Mouse (Mus musculus) adrenal gland, postnatal 10 days (tissue): ENCODE measurements around the gene Dclk2. TPM values are rescaled to one million over a fixed set of nuclear protein-coding genes. Genes with fewer than 3 reads are reported as not detected.

ENCODE experiments used
- DNase-seq: peaks from one replicate; pipeline ENCODE4 v3.0.0; 2021; ENCODE audit warnings: mixed read lengths
- total RNA-seq, 2 experiments: library from RNA; stranded (reverse); gene quantifications; 2 replicates each; pipeline ENCODE4 v1.2.3; 2021

The Dclk2 gene
- total RNA-seq, 2 experiments from 2014 or later, result 7.7 to 12.6 TPM

DNA sequence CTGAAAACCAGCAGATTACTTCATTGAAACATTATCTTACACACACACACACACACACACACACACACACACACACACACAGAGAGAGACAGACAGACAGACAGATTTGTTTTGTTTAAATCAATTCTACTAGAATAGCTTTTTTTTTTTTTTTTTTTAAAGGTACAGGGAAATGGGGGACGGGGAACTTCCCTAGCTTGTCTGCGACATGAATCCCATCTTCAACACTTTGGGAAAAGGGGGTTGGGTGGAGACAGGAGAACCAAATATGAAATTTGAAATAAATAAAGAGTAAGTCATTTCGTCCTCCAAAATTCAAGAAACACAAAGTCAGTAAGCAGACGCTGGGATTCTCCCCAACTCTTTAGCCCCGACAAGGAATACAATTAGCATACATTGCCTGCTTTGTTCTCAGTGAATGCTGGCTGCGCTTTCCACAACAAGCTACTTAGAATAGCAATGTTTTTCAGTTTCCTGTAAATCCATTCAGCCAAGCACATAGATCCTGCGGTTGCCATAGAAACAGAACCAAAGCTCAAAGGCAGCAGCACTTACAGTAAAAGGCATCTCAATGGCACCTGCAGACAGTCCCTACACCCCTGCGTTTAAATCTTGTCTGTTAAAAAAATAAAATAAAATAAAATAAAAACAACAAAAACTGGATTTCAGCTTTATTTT is 75.7 kb downstream of the Dclk2 start:
- no peak for DNase-seq

DNA sequence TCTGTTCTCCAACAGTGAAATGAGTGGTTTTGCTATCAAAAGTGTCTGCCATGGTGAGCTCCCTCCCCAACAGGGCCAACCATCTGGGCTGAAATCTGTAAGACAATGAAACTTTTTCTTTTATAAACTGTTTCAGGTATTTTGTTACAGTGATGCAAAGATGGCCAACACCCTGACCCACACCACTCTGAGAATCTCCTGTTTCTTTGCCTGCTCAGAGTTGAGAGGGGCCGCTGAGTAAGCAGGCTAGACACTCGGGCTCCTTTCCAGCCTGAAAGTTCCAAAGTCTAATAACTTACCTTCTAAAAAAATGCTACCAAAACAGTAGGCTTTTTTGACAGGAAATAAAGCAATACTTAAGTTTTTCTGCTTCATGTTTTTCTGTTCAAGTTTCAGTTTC is 78.2 kb downstream of the Dclk2 start:
- DNase-seq, result no peak

DNA sequence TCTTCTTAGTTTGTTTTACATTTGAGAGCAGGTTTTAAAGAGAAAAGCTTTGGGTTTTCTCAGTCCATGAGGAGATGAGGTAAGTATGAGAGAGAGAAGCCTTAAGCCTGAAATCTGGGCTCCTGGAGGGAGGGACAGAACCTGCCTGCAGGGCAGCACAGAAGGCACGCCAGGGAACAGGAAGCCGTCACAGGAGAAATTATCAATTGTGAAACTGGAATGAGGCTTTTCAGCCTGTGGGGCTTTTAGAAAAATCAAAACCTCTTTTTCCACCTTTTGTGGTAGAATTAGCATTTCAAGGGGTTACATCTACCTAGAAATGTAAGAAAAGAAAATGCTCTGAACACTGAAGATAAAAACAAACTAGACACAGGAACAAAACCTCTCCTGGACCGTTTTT is 81.0 kb downstream of the Dclk2 start:
- no peak for DNase-seq

DNA sequence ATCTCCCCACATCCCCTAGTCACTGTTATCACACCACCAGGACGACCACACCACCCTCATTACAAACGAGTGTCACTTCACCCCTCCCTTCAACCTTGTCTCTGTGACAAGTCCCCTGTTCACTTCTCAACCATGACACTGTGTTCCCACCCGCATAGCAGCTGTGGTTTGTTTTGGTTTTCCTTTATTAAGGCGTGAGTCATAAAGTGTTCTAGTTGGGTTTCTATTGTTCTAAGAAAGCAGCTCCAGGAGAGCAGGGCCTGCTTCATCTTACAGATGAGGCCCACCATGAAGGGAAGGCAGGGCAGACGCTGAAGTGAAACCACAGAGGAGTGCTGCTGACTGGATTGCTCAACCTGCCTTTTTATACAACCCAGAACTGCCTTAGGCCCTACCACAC is 83.3 kb downstream of the Dclk2 start:
- DNase-seq, result no peak

DNA sequence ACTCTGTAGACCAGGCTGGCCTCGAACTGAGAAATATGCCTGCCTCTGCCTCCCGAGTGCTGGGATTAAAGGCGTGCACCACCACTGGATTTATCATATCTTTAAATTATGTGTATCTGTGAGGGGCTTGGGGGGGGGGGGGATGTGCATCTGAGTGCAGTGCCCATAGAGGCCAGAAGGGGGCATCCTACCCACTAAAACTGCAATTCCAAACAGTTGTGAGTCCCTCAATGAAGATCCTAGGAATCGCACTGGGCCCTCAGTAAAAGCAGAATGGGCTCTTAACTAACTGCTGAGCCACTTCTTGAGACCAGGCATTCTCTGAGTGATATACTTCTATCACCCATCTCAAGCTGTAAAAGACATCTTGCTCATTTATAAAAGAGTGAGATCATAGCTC is 85.5 kb downstream of the Dclk2 start:
- no peak for DNase-seq

DNA sequence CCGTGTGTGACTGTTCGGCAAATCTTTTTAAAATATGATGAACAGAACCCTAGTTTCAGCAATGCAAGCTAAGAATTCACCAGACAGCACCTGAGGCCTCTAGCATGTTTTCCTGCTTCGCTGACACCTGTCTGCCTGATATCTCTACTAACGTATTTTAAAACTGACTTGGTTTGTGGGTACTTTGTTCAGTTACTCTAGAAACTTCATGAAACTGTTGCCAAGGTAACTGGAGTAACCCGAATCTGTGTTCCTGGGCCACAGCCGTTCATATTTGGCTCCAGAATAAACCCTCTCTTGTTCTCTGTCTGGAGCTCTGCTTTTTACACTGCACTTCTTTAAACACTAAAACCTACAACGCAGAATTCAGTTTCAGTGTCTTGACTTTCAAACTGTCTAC is 86.3 kb downstream of the Dclk2 start:
- no peak for DNase-seq

DNA sequence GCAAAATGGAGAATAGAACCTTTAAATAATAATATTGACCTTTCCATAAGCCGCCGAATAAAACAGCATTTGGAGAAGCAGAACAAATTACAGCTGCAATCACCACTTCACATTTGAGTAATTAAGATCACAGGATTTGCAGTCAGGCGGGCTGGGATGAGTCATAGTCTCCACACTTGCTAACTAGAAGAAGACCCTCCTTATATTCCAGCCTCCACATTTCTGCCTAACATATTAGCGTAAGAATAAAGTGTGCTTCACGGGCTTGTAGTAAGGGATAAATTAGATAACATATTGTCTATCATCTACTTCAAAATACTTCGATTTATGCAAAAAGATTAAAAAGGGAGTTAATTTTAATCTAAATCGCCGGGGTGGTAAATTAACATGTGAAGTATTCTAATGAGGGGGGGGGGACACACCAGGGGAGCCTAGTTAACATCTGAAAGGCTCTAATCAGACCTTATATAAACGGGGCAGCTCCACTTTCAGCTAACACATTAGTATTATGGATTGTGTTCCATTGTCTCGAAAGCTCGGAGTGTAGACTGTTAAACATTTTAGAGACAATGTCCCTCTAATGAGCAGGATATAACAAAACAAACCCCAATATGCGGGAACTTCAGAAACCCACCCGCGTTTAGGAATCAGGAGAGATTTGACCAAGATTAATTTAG is 87.9 kb downstream of the Dclk2 start:
- DNase-seq, result no peak

DNA sequence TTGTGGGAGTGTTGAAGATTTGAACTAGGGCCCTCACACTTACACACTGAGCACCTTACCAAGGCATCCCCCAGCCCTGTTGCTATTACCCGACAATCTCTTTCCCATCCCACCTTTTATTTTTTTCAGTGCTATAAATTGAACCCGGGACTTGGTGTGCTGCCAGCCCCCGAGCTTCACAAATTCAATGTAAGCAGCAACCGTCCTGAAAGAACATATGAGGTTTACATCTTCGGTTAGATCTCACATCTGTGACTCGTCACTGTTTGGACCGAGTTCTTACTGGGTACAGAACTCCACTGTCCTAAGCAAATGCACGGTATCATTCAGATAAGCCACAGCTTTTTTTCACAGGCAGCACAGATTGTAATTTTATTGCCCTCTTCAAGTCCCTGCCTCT is 88.5 kb downstream of the Dclk2 start:
- DNase-seq, result no peak

DNA sequence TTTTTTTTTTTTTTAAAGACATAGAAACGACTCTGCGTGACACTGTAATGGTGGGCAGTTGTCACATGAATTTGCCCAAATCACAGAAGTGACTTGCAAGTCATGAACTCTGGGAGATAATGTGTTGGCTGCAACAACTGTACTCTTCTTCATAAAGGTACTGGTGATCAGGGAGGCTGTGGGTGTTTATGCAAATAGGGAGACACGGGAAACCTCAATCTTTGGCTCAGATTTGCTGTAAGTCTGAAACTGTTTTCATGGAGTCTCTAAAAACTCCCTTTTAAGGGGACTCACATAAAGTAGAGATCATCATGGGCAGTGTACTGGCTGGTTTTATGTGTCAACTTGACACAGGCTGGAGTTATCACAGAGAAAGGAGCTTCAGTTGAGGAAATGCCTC is 93.1 kb downstream of the Dclk2 start:
- no peak for DNase-seq

DNA sequence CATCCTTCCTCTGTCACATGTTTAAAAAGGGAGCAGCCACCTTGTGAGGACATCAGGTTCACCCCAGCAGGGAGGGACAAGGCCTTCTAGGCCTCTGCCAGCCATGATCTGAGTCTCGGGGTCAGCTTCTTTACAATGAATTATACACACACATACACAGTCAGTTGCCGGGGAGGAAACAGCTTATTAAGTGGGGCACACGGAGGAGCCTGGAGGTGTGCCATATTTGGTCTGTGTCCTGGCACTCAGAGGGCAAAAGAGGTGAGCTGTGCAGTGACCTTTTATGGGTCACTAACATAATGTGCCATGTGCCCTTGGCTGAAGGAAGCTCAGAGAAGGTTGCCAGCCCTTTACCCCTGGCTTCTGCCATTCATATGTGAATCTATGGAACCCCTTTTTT is 99.3 kb downstream of the Dclk2 start:
- no peak for DNase-seq

DNA sequence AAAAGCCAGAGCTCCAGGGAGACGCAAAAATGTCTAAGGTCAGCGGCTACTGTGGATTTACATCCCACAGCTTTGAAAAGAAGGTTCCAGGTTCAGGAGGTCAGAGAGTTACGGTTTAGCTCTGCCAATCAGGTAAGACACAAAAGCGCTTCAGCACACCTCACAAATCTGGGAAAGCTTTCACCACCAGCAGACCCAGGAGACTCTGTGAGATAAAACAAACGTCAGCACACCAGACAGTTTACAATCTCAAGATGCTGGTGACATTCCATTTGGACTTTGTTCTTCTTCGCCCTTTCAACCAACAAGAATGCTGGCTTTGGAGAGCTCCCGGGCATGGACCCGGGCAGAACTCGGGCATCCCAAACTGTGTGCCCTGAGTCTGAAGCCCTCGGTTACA is 100.3 kb downstream of the Dclk2 start:
- DNase-seq, result no peak

DNA sequence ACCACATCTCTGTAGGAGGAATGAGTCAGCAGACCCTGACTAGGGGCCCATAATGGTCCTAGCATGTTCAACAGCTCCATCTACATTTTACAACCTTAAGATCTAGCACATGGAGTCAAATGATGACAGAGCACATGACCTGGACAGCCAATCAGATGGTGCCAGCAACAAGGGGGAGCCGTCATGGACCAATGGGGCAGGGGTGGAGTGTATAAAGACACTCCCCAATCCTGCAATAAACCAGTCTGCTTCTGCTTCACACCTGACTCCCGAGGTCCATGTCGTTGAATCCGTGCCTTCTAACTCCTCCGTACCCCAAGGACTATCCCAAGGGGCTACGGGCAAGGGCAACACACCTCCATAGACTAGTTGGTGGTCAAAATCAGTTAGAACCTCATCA is 101.3 kb downstream of the Dclk2 start:
- DNase-seq, result no peak

DNA sequence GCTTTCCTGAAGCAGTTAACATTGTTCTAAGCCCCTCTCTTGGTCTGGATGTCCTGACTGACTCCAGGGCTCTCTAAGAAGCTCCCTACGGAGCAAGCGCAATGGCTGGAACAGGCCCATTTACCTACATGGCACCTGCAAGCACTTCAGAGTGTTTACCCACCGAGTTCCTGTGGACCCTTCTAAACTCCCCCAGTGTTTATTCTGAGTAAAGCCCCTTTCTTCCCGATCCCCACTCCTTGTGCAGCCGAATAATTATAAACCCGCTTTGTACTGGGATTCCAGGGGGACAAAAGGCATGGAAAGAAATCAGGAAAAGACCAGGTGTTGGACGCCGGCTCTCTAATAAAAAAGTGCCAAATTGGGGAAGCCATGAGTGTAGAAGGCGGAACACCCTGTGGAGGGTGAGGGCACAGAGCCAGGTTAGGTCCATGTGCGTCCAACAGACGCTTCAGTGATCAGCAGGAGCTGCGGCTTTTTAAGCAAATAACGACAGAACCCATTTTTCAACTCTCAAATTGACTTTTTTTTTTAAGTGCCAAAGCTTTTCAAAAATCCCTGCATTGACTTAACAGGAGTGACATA is 102.6 kb downstream of the Dclk2 start:
- no peak for DNase-seq

DNA sequence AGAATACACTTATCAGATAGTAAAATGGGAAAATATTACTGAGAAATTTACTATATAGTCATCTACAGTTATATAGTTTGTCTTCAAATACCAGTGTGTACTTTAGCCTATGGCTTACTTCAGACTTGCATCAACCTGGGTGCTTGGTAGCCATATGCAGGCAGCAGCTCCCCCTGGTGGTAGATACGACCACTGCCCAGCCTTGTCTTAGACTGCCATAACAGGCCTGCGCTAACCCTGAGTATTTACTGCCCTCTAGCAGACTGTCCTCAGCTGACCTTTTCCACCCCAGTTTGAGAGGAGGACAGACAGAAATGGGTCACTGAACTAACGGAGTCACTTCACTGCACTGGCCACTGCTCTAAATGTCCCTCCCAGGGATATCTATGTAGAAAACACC is 108.0 kb downstream of the Dclk2 start:
- peak; percentile 88 for DNase-seq

DNA sequence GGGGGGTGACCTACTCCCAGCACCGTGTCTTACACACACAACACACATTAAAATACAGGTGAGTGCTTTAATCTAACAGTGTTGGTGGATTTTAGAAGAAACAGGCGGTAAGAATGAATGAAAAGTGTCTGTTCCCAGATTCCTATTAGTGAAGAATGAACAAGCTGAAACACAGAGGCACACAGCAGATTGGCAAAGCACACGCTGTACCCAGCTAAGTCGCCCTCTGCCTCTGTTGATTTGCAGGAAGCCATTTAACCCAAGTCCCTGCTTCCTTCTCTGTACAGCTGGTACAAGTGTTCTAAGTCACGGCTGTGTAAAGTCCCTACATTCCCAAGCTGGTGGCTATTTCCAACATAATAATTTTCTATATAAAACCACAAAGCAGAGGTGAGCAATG is 109.7 kb downstream of the Dclk2 start:
- DNase-seq, result no peak

DNA sequence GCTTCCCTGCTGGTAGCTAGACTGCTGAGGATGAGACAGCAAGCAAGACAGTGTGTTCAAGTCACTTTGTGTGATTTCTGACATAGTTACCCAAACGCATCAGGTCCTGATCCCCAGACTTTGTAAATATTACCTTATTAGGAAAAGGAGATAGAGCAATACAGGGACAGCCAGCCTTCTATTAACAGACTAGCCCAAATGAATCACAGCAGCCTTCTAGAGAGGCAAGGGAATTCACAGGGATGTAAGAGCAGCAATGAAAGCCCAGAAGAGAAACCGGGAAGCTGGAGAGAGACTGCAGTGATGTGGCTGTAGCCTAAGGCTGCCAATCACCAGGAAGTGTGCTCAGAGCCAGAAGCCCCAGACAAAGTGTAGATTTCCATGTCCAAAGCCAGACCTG is 111.0 kb downstream of the Dclk2 start:
- no peak for DNase-seq

DNA sequence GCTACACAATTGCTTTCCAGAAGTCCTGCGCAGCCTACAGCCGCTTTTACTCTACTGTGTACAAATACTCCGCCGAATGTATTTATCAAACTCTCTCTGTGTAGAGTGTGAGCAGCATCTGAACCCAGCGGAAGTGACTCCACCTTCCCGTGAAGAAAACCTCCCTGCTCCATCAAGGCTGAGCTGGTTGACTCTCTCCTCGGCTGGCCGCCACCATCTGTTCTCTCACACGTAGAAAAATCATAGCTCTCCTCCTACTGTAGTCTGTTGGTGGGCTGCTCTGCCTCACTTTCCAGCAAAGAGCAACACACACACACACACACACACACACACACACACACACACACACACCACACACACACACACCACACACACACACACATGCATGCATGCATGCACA is 111.5 kb downstream of the Dclk2 start:
- no peak for DNase-seq

DNA sequence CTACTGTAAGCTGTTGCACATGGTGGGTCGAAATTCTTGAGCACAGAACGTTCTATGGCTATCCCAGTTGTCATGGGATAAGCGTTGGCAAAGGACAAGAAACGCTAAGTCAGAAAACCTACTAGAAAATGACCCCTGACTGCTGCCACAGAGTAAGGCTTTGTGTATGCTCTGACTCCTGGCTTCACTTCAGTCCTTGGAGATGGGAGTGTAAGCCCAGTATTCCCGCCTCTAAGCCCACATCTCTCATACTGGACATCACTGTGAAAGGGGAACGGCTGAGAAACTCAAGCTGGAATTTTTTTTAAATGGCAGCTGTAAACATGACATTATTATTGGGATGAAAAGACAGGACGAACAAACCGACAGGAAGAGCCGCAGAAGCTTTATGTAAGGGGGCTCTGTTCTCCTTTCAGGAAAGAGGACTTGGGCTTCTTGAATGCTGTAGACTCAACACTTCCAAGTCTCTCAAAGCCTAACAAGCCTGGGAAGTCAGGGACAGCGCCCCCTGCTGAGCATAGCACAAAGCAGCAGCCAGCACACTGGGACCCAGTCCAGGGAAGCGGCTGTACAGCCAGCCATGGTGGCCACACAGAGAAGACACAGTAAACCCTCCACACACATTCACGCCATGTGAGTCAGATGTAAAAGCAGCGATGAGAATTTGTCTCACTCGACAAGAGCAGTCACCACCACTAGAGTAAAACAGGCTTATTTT is 112.7 kb downstream of the Dclk2 start:
- DNase-seq, result peak; percentile 53

DNA sequence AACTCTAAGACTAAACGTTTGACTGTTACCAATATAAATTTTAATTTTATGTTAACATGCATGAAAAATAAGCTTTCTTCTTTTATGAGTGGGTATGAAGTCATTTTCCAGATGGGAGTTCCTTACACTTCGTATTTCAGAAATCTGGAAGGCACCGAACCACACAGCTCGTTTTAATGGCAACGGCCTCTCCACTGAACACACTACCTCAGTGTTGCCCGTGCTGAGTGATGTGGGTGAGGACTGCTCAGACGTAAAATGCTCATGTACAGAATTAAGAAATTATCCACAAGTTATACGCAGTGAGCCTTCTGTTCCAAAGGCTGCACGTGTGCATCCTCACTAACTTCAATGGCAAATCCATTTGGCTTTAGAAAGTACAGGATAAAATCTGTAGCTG is 113.8 kb downstream of the Dclk2 start:
- no peak for DNase-seq

DNA sequence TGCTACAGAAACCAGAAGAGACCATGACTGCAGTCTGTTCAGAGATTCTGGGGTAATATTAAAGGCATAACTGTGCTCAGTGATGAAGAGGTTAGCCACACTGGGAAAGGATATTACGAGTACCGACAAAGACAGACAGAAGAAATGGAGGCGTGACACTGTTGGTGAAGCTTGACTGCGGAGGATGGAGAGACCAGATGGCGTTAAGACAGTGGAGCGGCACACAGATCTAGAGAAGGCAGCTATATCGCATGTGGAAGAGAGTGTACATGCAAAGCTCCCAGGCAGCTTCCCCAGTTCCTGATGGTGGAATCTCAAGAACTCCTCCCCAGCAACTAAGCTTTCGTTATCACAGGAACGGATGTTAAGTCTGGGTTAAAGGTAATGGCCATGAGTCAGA is 116.4 kb downstream of the Dclk2 start:
- no peak for DNase-seq

DNA sequence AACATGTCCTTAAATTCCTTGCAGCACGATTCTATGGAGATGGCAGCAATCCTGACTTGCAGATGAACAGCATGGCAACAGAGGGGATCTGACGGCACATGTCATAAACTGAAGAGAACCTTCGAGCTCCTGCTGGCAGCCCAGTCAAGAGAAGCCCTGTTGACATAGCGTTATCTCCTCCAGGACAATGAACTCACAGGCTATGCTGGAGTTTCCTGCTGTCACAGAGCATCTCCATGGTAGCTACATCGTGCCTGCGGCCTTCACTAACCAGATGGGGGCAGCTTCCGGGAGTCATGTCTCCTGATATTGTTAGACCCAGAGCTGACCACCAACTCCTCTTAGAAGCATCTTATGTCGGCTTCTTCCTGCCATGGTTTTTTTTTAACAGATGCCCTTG is 117.8 kb downstream of the Dclk2 start:
- no peak for DNase-seq

DNA sequence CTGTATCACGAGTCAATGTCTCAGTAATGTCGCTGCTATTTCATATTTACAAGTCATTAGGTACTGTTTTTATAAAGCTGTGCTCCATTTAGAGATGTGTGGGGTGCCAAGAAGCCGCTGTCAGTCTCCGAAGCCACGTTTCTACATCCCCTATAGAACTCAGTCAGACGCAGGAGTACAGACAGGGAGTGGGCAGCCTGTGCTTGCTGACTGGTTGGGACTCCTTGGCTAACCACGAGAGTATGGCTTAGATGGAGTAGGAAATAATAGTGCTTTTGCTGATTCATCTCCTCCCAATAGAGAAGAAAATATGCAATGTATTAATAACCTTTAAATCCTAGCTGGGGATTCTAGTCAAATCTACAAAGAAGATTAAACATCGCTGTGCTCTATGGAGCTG is 119.8 kb downstream of the Dclk2 start:
- no peak for DNase-seq

DNA sequence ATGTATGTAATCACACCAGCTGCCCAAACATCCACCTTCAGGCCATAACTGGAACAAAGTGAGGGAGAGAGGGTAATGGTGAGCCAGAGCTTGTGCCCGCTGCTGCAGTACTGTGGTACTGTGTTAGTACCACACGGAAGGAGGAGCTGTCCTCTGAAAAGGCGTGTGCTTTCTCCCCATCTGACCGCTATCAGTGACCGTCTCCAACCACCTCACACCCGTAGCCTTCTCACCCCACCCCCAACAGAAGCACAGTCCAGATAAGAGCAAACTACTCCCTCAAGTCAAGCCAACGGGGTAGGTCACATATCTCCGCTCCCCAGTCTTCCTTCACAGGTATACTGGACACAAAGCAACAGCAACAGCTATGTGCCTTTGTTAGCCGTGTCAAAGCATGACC is 121.6 kb downstream of the Dclk2 start:
- DNase-seq, result no peak
